Mouse (Mus musculus) gastrocnemius, postnatal 4 days (tissue): ENCODE data around the gene Cenpb. TPM values are rescaled to one million over a fixed set of nuclear protein-coding genes. Genes with fewer than 3 reads are reported as not detected.

Experiments used
- DNase-seq, 2 experiments: peaks; one replicate each; pipeline ENCODE4 v3.0.0; 2021 to 2022; ENCODE audit warnings: low spot score in 2 of 2, mixed read lengths in 2 of 2
- total RNA-seq, 2 experiments: library from RNA; stranded (reverse); gene quantifications; 2 replicates each; pipeline ENCODE4 v1.2.3; 2021

The Cenpb gene
- total RNA-seq, 2 experiments from 2014 or later: 63.8 to 70.1 TPM

- DNase-seq: no peak
These were observed 21.4 kb upstream of the Cenpb start for GRCm38 (mm10) chr2:131201262-131201661.

DNA sequence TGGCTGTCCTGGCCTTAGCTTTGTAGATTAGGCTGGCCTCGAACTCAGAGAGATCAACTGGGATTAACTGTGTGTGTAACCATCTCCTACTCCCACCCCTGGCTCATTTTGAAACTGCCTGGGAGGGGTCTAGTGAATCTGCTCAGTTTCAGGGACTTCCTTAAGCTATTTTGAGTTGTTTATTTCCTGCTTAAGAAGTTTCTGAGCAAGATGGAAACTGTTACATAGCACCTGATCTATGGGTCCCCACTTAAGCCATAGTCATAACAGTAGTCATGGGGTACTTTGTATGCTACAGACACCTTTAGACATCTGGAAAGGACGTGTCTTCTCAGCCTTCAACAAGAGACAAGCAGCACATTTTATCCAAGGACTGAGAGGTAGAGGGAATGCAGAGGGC lies 20.8 kb upstream of the Cenpb start:
- DNase-seq: no peak

- no peak for DNase-seq
These were observed 16.9 kb upstream of the Cenpb start for GRCm38 (mm10) chr2:131196606-131197316.

DNA sequence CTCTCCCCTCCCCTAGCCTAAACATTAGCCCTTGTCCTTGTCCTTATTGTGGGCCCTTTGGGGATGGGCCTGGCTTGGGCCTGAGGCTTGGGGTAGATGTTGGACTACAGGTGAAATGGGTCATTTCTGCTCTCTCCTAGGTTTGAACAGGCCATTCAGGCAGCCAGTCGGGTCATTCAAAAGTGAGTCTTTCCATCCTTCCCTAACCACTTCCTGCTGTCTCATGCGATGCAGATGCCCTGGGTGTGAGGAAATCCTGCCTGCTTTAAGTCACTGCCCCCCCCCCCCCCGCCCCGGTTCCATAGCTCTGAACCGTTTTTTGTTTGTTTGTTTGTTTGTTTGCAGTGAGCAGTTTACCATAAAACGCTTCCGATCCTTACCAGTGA lies 11.1 kb upstream of the Cenpb start:
- DNase-seq: no peak

DNA sequence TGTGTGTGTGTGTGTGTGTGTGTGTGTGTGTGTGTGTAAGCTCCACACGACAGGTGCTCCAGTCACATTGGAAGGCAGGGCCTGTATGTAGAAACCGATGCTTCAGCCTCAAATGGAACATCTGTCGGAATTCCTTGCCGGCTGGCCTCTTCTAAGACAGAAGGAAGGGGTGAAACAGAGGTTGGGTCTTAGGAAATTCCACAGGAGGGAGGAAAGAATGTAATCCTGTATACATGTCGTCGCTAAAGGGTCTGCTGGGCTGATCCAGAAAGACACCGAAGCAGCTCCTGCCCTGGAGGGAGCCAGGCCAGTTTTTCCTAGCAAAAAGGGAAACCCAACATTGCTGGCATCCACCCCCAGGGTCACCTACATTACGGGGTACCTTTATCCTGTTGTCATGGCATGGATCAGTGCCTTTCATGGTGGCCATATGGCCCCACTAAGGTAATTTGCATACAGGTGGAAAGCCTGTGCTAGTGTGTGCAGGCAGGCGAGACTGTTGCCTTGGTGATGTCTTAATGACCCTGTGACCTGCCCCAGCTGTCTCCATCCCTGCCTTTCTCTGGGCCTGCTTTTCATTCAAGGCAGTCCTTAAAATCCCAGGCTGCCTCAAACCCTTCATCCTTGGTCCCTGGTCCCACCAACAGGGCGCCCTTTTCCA lies 10.6 kb upstream of the Cenpb start:
- no peak for DNase-seq

GRCm38 (mm10) chr2:131189521-131190309 lies 9.8 kb upstream of the Cenpb start:
- DNase-seq: no peak

GRCm38 (mm10) chr2:131188311-131188710 lies 8.4 kb upstream of the Cenpb start:
- DNase-seq: no peak

- DNase-seq: no peak
These were observed 7.7 kb upstream of the Cenpb start for GRCm38 (mm10) chr2:131187602-131187922.

- peak; percentile 78 to 88 for DNase-seq
These were observed 7.1 kb upstream of the Cenpb start, which contains the start of the genes Cdc25b and Spef1 for GRCm38 (mm10) chr2:131186771-131187601. TSS of gene Cdc25b (plus strand) at chr2:131186949. TSS of gene Spef1 (minus strand) at chr2:131187282.

- DNase-seq: peak in 1 of 2 experiments; percentile 24
These were observed 6.5 kb upstream of the Cenpb start for GRCm38 (mm10) chr2:131186343-131186742.

DNA sequence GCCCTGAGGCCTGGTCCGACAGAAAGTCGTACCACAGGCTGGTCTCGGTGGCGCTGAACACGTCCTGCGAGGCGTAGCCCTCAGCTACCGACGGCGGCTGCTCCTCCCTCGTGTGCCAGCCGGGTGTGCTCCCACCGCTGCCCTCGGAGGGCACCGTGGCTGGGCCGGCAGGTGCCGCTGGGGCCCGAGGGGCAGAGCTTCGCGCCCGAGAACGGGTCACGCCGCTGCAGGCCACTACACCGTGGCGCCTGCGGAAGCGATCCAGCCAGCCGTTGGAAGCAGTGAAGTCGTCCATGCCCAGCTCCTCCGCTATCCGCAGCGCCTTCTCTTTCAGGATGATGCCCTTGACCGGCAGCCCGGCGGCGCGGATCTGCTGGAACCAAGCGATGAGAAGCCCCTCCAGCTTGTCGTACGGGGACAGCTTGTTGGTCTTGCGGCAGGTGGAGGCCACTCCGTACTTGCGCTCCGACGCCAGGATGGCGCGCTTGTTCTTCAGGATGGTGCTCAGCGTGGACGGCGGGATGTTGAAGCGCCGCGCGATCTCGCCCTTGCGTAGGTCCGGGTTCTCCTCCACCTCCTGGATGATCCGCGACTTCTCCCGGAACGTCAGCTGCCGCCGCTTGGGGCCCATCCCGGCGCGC lies 501 bp downstream of the Cenpb start:
- peak; percentile 53 to 71 for DNase-seq

GRCm38 (mm10) chr2:131178828-131179245 lies 1.0 kb downstream of the Cenpb start:
- peak in 1 of 2 experiments; percentile 23 for DNase-seq

DNA sequence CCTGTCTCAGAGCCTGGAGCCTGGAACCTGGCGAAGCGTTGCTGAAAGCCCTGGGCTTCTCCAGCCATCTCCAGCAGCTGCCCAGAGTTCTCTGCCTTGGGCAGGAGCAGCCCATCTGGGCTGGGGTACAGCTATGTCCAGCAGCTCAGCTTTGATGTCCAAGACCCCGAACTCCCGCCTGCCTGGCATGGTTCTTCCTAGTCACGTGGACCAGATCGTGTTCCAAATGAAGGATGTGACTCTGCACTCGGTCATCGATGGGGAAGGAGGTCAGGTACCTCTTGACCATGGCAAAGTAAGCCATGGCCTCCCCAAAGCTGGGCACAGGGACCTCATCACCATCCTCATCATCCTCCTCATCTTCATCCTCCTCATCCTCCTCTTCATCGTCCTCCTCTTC lies 1.9 kb downstream of the Cenpb start:
- no peak for DNase-seq

DNA sequence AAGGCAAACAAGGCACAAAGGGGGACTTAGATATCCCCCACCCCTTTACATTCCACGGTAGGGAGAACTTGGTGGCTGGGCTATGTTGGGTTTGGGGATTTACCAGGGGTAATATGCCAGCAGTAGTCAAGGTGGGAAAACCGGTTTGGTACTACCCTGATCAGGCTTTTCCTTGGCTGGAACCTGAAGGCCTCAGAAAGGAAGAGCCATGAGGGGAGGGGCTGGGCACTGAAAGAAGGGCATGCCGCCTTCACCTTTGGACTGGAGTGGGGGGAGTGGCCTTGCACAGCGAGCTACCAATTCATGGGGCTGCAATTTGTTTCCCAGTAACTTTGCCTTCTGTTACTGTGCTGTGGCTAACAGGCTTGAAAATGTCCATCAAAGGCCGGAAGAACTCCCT lies 3.4 kb downstream of the Cenpb start:
- DNase-seq: no peak

- DNase-seq: no peak
These were observed 3.9 kb downstream of the Cenpb start for GRCm38 (mm10) chr2:131175945-131176309.

DNA sequence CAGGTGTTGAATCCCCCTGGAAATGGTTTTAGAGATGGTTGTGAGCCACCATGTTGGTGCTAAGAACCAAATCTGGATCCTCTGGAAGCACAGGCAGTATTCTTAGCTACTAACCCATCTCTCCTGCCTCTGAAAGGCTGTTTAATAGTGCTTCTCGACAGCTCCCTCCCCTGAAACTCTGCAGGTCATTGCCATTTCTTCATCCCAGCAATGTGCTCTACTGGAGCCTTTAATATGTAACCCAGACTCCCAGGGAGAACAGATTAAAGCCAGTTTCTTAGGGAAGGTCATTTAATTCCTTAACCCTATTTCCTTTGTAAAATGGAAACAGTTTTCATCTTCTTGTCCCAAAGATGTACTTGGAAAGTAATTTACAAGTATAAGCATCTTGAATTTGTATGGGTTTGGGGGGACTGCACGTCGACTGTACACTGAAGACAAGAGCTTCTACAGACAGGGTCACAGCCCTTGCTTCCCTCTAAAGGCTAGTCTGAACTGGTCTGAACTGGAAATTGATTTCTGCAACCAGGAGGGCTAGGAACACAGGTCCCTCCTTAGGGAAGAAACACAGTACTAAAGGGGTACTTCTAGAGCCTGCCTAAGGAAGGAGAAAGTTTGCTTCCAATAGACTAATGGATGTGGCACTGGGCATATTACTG lies 4.5 kb downstream of the Cenpb start:
- DNase-seq: no peak

DNA sequence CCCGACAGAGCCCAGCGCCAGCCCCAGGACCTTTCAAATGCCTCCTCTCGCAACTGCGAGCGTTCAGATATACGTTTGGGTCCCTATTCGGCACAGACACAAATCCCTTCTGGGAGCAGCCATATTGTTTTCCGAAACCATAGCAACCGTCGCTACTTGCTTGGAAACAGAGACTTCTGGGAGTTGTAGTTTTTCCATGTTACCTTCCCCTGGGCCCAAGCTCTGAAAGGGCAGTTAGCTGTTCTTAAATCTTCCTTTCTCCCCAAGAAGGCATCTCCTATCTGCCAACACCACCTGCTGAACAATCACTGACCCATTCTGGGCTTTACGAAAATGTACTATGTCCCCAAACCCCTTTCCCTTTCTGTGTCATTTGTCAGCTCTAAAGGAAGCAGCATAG lies 5.2 kb downstream of the Cenpb start:
- peak in 1 of 2 experiments; percentile 40 for DNase-seq

DNA sequence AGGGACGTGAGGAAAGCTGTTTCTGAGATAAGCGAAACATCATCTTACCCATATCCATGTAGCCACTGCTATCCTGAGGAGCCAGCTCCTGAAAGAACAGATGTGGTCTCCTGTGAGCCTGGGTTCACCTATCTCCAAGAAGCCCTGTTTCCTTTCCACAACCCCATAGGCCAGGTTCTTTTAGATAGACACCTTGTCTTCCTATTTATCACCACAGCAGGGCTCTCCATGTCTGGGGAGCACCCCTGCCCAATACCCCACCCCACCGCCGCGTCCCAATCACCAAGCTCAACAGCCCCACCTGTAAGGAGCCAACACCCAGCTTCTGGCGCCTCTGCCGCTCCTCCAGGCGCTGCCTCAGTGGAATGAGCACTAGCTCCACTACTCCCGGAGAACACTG lies 7.5 kb downstream of the Cenpb start:
- no peak for DNase-seq

- peak; percentile 57 to 71 for DNase-seq
These were observed 8.3 kb downstream of the Cenpb start for GRCm38 (mm10) chr2:131171401-131172104.

GRCm38 (mm10) chr2:131170936-131171335 lies 8.9 kb downstream of the Cenpb start:
- no peak for DNase-seq
